Mouse (Mus musculus) MEL (cell line): Measurements from ENCODE around the gene Plbd1. TPM values are rescaled to one million over a fixed set of nuclear protein-coding genes. Genes with fewer than 3 reads are reported as not detected.

Experiments used
- DNase-seq: peaks from one replicate; pipeline ENCODE4 v3.0.0; 2011; ENCODE audit warnings: low read depth, low spot score
- H3K27ac ChIP-seq: 2 replicates; pipeline ENCODE4 v1.5.1; 2012; ENCODE audit warnings: low read depth, mild to moderate bottlenecking, control low read depth, low read length, moderate library complexity; ENCODE audit not compliant: control insufficient read depth
- H3K27me3 ChIP-seq, 2 experiments: fragments of 150-350 bp in 1 of 2; sonication (generic) in 1 of 2; 2 replicates each; pipeline ENCODE4 v1.6.1; 2012; ENCODE audit warnings: low read length in 2 of 2, mild to moderate bottlenecking in 2 of 2, improper control_type of control experiment in 1 of 2, moderate library complexity in 1 of 2; ENCODE audit not compliant: insufficient read depth in 2 of 2, control insufficient read depth in 1 of 2
- H3K36me3 ChIP-seq, 2 experiments: 2 replicates each; pipeline ENCODE4 v1.6.1; 2012 to 2014; ENCODE audit warnings: low read length in 2 of 2, improper control_type of control experiment in 1 of 2, inconsistent platforms in 1 of 2, mild to moderate bottlenecking in 1 of 2; ENCODE audit not compliant: insufficient read depth in 2 of 2, control insufficient read depth in 1 of 2
- H3K4me1 ChIP-seq, 2 experiments: fragments of 150-350 bp in 1 of 2; sonication (generic) in 1 of 2; 2 replicates each; pipeline ENCODE4 v1.6.1; 2012; ENCODE audit warnings: low read length in 2 of 2, improper control_type of control experiment in 1 of 2, mild to moderate bottlenecking in 1 of 2; ENCODE audit not compliant: insufficient read depth in 2 of 2, control insufficient read depth in 1 of 2
- H3K4me3 ChIP-seq, 2 experiments: fragments of 150-350 bp in 1 of 2; sonication (generic) in 1 of 2; 2 replicates each; pipeline ENCODE4 v1.5.1; 2012; ENCODE audit warnings: low read depth in 2 of 2, low read length in 2 of 2, mild to moderate bottlenecking in 2 of 2, moderate library complexity in 2 of 2, control low read depth in 1 of 2, improper control_type of control experiment in 1 of 2; ENCODE audit not compliant: control insufficient read depth in 1 of 2, insufficient read depth in 1 of 2
- H3K79me2 ChIP-seq: 2 replicates; pipeline ENCODE4 v1.6.1; 2012; ENCODE audit warnings: mild to moderate bottlenecking, low read length, moderate library complexity; ENCODE audit not compliant: control insufficient read depth, poor library complexity, insufficient read depth
- H3K9ac ChIP-seq: 2 replicates; pipeline ENCODE4 v1.6.1; 2012; ENCODE audit warnings: low read depth, mild to moderate bottlenecking, control low read depth, low read length, moderate library complexity; ENCODE audit not compliant: control insufficient read depth, poor library complexity, severe bottlenecking
- H3K9me3 ChIP-seq: fragments of 150-350 bp; sonication (generic); replicated peaks from 2 replicates; pipeline ENCODE4 v1.6.1; 2012; ENCODE audit warnings: mild to moderate bottlenecking, low read length, improper control_type of control experiment, moderate library complexity; ENCODE audit not compliant: insufficient read depth
- BHLHE40 ChIP-seq: IDR thresholded peaks from 2 replicates; pipeline ENCODE4 v1.6.1; 2012; ENCODE audit warnings: low read depth, mild to moderate bottlenecking, inconsistent platforms, low read length, improper control_type of control experiment, borderline replicate concordance
- CHD1 ChIP-seq: IDR thresholded peaks from 2 replicates; pipeline ENCODE4 v1.6.1; 2012; ENCODE audit warnings: low read depth, mild to moderate bottlenecking, inconsistent platforms, low read length, improper control_type of control experiment
- E2F4 ChIP-seq: IDR thresholded peaks from 2 replicates; pipeline ENCODE4 v1.6.1; 2011; ENCODE audit warnings: low read depth, low read length, improper control_type of control experiment, borderline replicate concordance
- ELF1 ChIP-seq: IDR thresholded peaks from 2 replicates; pipeline ENCODE4 v1.6.1; 2014; ENCODE audit warnings: low read depth, mild to moderate bottlenecking, inconsistent platforms, low read length, improper control_type of control experiment, moderate library complexity
- EP300 ChIP-seq, 2 experiments: IDR thresholded peaks; 2 replicates each; pipeline ENCODE4 v1.6.1; 2011; ENCODE audit warnings: improper control_type of control experiment in 2 of 2, low read length in 2 of 2, low read depth in 1 of 2, mild to moderate bottlenecking in 1 of 2
- GABPA ChIP-seq: IDR thresholded peaks from 2 replicates; pipeline ENCODE4 v1.6.1; 2012; ENCODE audit warnings: low read depth, mild to moderate bottlenecking, inconsistent platforms, low read length, improper control_type of control experiment, moderate library complexity
- GATA1 ChIP-seq: IDR thresholded peaks from 2 replicates; pipeline ENCODE4 v1.6.1; 2011; ENCODE audit warnings: low read depth, low read length, improper control_type of control experiment
- HCFC1 ChIP-seq: IDR thresholded peaks from 2 replicates; pipeline ENCODE4 v1.6.1; 2012; ENCODE audit warnings: low read depth, mild to moderate bottlenecking, inconsistent platforms, low read length, improper control_type of control experiment, moderate library complexity
- KAT2A ChIP-seq: conservative IDR thresholded peaks from 2 replicates; pipeline ENCODE4 v1.6.1; 2012; ENCODE audit warnings: low read depth, low read length, improper control_type of control experiment, inconsistent platforms
- MAFK ChIP-seq: IDR thresholded peaks from 2 replicates; pipeline ENCODE4 v1.6.1; 2011; ENCODE audit warnings: low read depth, mild to moderate bottlenecking, low read length, improper control_type of control experiment, borderline replicate concordance
- MEF2A ChIP-seq: IDR thresholded peaks from 2 replicates; pipeline ENCODE4 v1.6.1; 2014; ENCODE audit warnings: low read depth, mild to moderate bottlenecking, inconsistent platforms, low read length, improper control_type of control experiment; ENCODE audit not compliant: poor library complexity, insufficient replicate concordance, severe bottlenecking; ENCODE audit errors: extremely low read depth
- MXI1 ChIP-seq: IDR thresholded peaks from 2 replicates; pipeline ENCODE4 v1.6.1; 2011; ENCODE audit warnings: mild to moderate bottlenecking, low read depth, low read length, improper control_type of control experiment
- POLR2A ChIP-seq, 2 experiments: IDR thresholded peaks; 2 replicates each; pipeline ENCODE4 v1.6.1; 2011 to 2012; ENCODE audit warnings: low read length in 2 of 2, mild to moderate bottlenecking in 2 of 2, control low read depth in 1 of 2, improper control_type of control experiment in 1 of 2, low read depth in 1 of 2, moderate library complexity in 1 of 2; ENCODE audit not compliant: control insufficient read depth in 1 of 2, insufficient read depth in 1 of 2, poor library complexity in 1 of 2
- RAD21 ChIP-seq: IDR thresholded peaks from 2 replicates; pipeline ENCODE4 v1.6.1; 2011; ENCODE audit warnings: mild to moderate bottlenecking, low read depth, low read length, improper control_type of control experiment
- RCOR1 ChIP-seq: IDR thresholded peaks from 2 replicates; pipeline ENCODE4 v1.6.1; 2012; ENCODE audit warnings: low read depth, mild to moderate bottlenecking, inconsistent platforms, low read length, improper control_type of control experiment
- SMC3 ChIP-seq: IDR thresholded peaks from 2 replicates; pipeline ENCODE4 v1.6.1; 2011; ENCODE audit warnings: low read depth, low read length, improper control_type of control experiment
- TAL1 ChIP-seq: IDR thresholded peaks from 2 replicates; pipeline ENCODE4 v1.6.1; 2012; ENCODE audit warnings: mild to moderate bottlenecking, inconsistent platforms, low read length, moderate library complexity, mixed read lengths
- USF1 ChIP-seq: IDR thresholded peaks from 2 replicates; pipeline ENCODE4 v1.6.1; 2014; ENCODE audit warnings: low read depth, mild to moderate bottlenecking, inconsistent platforms, low read length, improper control_type of control experiment, moderate library complexity
- ZKSCAN1 ChIP-seq: IDR thresholded peaks from 2 replicates; pipeline ENCODE4 v1.6.1; 2012; ENCODE audit warnings: low read depth, mild to moderate bottlenecking, inconsistent platforms, low read length, improper control_type of control experiment, moderate library complexity
- ZNF384 ChIP-seq: IDR thresholded peaks from 2 replicates; pipeline ENCODE4 v1.6.1; 2012; ENCODE audit warnings: low read depth, mild to moderate bottlenecking, inconsistent platforms, low read length, improper control_type of control experiment
- polyA plus RNA-seq, 2 experiments: library from polyadenylated mRNA; stranded (reverse) in 1 of 2; unstranded in 1 of 2; fragments of >175 nt in 1 of 2; fragments of >200 nt in 1 of 2; gene quantifications; 2 replicates each; pipeline versions ENCODE4 v1.2.1 to v1.2.4; 2012; ENCODE audit warnings: low replicate concordance in 2 of 2, low read depth in 1 of 2; ENCODE audit not compliant: insufficient read length in 2 of 2, insufficient read depth in 1 of 2, missing spikeins in 1 of 2
- total RNA-seq: library from RNA; depleted of rRNA; stranded (reverse); fragments of 300-350 nt; gene quantifications from 2 replicates; pipeline ENCODE4 v1.2.3, GENCODE M21; 2012

Plbd1 gene
- total and polyA plus RNA-seq, 3 experiments = not detected

- no peaks in the 10 kb centered on the region for H3K79me2 ChIP-seq
- no peaks in the 10 kb centered on the region for H3K27me3 ChIP-seq
- no peaks in the 10 kb centered on the region for H3K9me3 ChIP-seq
- no peak for DNase-seq
- no peak overlapping the region for H3K27ac ChIP-seq
- H3K4me1 ChIP-seq = no peaks in the 10 kb centered on the region
- H3K9ac ChIP-seq = no peak overlapping the region
- H3K36me3 ChIP-seq = peaks cover 0 to 29% of the 10 kb centered on the region in 2 experiments; a peak in 2 of 4 replicates
- H3K4me3 ChIP-seq = no peak overlapping the region
- no peak for TF ChIP-seq BHLHE40
Observed at GRCm38 (mm10) chr6:136594541-136594940, 67.2 kb downstream of the Plbd1 start.

- Histone ChIP-seq H3K4me3 (no peak overlapping the region), H3K36me3 (peaks cover 0 to 32% of the 10 kb centered on the region in 2 experiments; a peak in 2 of 4 replicates), H3K9ac (no peak overlapping the region), H3K27me3 (no peaks in the 10 kb centered on the region), H3K4me1 (no peaks in the 10 kb centered on the region), H3K9me3 (no peaks in the 10 kb centered on the region), H3K27ac (no peak overlapping the region), H3K79me2 (no peaks in the 10 kb centered on the region)
- TF ChIP-seq EP300 (IDR thresholded peaks at IDR 0.05; ENCODE audit: low read depth in 1 of 2, low read length in 2 of 2) = no peak
- TF ChIP-seq MXI1 = no peak
- no peak for TF ChIP-seq TAL1
- TF ChIP-seq ZKSCAN1 = no peak
- TF ChIP-seq KAT2A = no peak
- TF ChIP-seq CHD1 = no peak
- no peak for TF ChIP-seq POLR2A (IDR thresholded peaks at IDR 0.05; ENCODE audit: control insufficient read depth in 1 of 2, insufficient read depth in 1 of 2, low read depth in 1 of 2, low read length in 2 of 2, poor library complexity in 1 of 2)
- TF ChIP-seq HCFC1 = no peak
- TF ChIP-seq BHLHE40 = no peak
- TF ChIP-seq MEF2A = no peak
- no peak for TF ChIP-seq ZNF384
- TF ChIP-seq E2F4 = no peak
- TF ChIP-seq GABPA = no peak
- no peak for TF ChIP-seq RCOR1
- TF ChIP-seq USF1 = no peak
- TF ChIP-seq ELF1 = no peak
- TF ChIP-seq SMC3 = no peak
- no peak for TF ChIP-seq MAFK
- no peak for TF ChIP-seq RAD21
- TF ChIP-seq GATA1 = no peak
- DNase-seq = no peak
Observed at GRCm38 (mm10) chr6:136590739-136591138, 71.0 kb downstream of the Plbd1 start.
